ENCODE assay signal across 1 mouse cellular context in the genomic region with DNA sequence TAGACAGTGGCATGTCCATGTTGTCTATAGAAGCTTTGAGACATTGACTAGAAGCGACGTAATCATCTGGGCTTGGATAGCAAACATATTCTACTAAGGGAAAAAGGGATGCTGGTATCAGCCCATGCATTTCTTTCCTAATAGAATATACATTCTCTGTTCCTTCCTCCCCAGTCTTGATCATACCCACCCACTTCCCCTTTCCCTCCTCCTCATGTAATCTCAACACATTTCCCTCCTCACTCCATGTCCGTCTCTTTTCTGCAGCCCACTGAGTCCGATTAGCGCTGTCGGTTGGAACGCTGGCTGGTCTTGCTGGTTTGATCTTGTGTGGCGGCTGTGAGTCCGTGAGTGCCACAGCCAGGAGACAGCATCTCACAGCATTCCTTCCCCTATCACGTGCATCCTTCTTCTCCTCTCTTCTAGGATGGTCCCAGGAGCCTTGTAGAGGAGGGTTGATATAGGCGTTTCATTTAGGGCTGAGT.
TF ChIP-seq lines count a peak whose summit lies in the region.

TSS of gene Txndc2 (minus strand) at position 435 of the 485 bp plus-strand sequence.

TF ChIP-seq in MEL, 35 proteins besides CTCF, POLR2A, EP300 and RAD21 (continued from another document):
- TF ChIP-seq CHD2 (IDR thresholded peaks at IDR 0.05; ENCODE audit: low read length) = no peak
TF ChIP-seq in MEL: peak in this region for 0.
